Mouse (Mus musculus) heart, embryonic 16.5 days (tissue): Measurements from ENCODE around the gene Yars. TPM values are rescaled to one million over a fixed set of nuclear protein-coding genes. Genes with fewer than 3 reads are reported as not detected.

Experiments
- ATAC-seq: fragments of 200-750 bp; cut with Nextera tagmentation; replicated peaks from 2 replicates; pipeline ENCODE4 v1.8.0; 2017; ENCODE audit warnings: moderate number of reproducible peaks; ENCODE audit not compliant: insufficient read depth, low FRiP score; ENCODE audit errors: extremely low read depth
- H3K27ac ChIP-seq: fragments of 300-500 bp; sonication (generic); 2 replicates; pipeline ENCODE4 v1.5.1; 2014; ENCODE audit warnings: mild to moderate bottlenecking, low read length, control low read depth, moderate library complexity
- H3K27me3 ChIP-seq: fragments of 300-500 bp; sonication (generic); 2 replicates; pipeline ENCODE4 v1.6.1; 2014; ENCODE audit warnings: low read length, mixed read lengths; ENCODE audit not compliant: control insufficient read depth, insufficient read depth
- H3K36me3 ChIP-seq: fragments of 300-500 bp; sonication (generic); 2 replicates; pipeline ENCODE4 v1.6.1; 2014; ENCODE audit not compliant: control insufficient read depth, insufficient read depth
- H3K4me1 ChIP-seq: fragments of 300-500 bp; sonication (generic); 2 replicates; pipeline ENCODE4 v1.6.1; 2014; ENCODE audit warnings: low read length, mixed read lengths; ENCODE audit not compliant: control insufficient read depth, insufficient read depth
- H3K4me2 ChIP-seq: fragments of 300-500 bp; sonication (generic); 2 replicates; pipeline ENCODE4 v1.6.1; 2014; ENCODE audit warnings: low read depth, mild to moderate bottlenecking, control low read depth, low read length
- H3K4me3 ChIP-seq: fragments of 300-500 bp; sonication (generic); 2 replicates; pipeline ENCODE4 v1.5.1; 2014; ENCODE audit warnings: mild to moderate bottlenecking, control low read depth, low read length
- H3K9ac ChIP-seq: fragments of 300-500 bp; sonication (generic); 2 replicates; pipeline ENCODE4 v1.6.1; 2014; ENCODE audit warnings: low read length, control low read depth
- H3K9me3 ChIP-seq: fragments of 300-500 bp; sonication (generic); replicated peaks from 2 replicates; pipeline ENCODE4 v1.6.1; 2016; ENCODE audit warnings: low read length; ENCODE audit not compliant: control insufficient read depth
- WGBS: fragments of 180-500 bp; shearing (Covaris S2); extraction: QIAGEN DNeasy Blood & Tissue Kit; methylation state at CpG from one replicate; pipeline ENCODE4 v1.1.7; 2014; 5-methylcytosine and 5-hydroxymethylcytosine counted together
- polyA plus RNA-seq: library from polyadenylated mRNA; unstranded; fragments of >200 nt; fragmentation: Nextera tagmentation; extraction: Ambion mirVana; gene quantifications from 2 replicates; pipeline ENCODE4 v1.2.1, GENCODE M21; 2015

The Yars gene
- polyA plus RNA-seq, 1 experiment from 2014 or later: 53.3 TPM

DNA sequence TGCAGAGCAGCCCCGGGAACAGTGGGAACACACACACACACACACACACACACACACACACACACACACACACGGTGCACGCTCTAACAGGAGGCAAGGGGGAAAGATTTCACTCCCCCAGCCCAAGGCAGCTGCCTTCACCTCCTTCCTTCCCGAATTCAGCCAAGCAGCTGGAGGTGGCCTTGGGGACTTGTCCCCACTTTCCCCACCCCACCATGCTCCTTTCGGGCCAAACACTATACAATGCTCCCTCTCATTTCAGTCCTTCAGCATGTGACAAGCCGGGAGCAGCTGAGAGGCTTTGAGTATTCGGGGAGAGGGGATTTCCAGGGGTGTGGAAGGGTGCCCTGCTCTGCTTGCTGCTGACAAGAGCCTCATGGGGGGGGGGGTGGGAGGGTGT is 52.3 kb downstream of the Yars start:
- ATAC-seq: no peak
- WGBS: 41% methylated on average over 7 of the region's 7 CpGs
- Histone ChIP-seq H3K9me3 (no peaks in the 10 kb centered on the region), H3K36me3 (no peaks in the 10 kb centered on the region), H3K4me3 (no peak overlapping the region), H3K4me1 (peaks cover 19% of the 10 kb centered on the region), H3K9ac (no peak overlapping the region), H3K4me2 (no peak overlapping the region), H3K27me3 (peaks cover 45% of the 10 kb centered on the region), H3K27ac (no peak overlapping the region)

DNA sequence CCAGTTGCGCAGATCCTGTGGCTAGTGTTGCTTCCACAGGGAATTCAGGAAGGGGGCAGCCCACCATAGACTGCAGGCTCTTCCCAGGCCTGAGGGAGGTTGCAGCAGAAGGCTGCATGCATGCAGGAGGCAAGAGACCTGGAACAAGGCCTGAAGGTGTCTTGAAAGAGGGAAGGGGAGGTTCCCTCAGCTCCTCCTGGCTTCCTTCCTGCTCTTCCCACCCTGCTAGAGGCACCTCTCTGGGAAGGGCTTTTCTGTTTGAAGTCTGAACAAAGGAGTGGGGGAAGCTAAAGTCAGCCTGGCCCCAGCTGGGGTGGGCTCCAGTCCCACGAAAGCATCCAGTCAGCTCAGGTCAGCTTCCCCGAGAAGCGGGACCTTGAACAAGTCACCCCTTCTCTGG is 52.8 kb downstream of the Yars start:
- no peak overlapping the region for H3K9ac ChIP-seq
- no peak overlapping the region for H3K4me3 ChIP-seq
- WGBS: 46% methylated on average over 4 of the region's 4 CpGs
- no peak overlapping the region for H3K4me2 ChIP-seq
- peaks cover 21% of the 10 kb centered on the region for H3K4me1 ChIP-seq
- peaks cover 45% of the 10 kb centered on the region for H3K27me3 ChIP-seq
- no peak overlapping the region for H3K27ac ChIP-seq
- H3K9me3 ChIP-seq: no peaks in the 10 kb centered on the region
- no peaks in the 10 kb centered on the region for H3K36me3 ChIP-seq
- ATAC-seq: 0 out of 2 replicates have a peak, but pooled peaks have one; percentile 16

DNA sequence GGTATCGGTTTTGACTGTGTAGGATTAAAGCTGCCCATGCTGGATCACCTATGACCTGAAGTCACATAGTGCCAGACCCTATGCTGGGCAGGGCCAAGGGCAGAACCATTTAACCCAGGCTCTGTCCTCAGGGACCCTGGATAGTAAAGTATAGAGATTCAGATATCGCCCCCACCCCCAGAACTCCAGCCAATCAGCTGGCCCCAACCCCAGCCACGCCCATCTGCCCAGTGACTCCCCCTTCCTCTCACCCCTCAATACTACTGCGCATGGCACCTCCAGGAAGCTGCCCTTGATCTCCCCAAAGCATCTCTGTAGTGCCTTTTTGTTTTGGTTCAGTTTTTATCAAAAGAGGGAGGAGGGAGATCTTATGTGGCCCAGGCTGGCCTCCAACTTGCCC is 53.2 kb downstream of the Yars start:
- no peak overlapping the region for H3K9ac ChIP-seq
- ATAC-seq: no peak
- H3K4me3 ChIP-seq: no peak overlapping the region
- H3K9me3 ChIP-seq: no peaks in the 10 kb centered on the region
- 46% methylated on average over 4 of the region's 4 CpGs for WGBS
- H3K4me1 ChIP-seq: peaks cover 24% of the 10 kb centered on the region
- H3K27ac ChIP-seq: no peak overlapping the region
- H3K36me3 ChIP-seq: no peaks in the 10 kb centered on the region
- peaks cover 45% of the 10 kb centered on the region for H3K27me3 ChIP-seq
- no peak overlapping the region for H3K4me2 ChIP-seq

DNA sequence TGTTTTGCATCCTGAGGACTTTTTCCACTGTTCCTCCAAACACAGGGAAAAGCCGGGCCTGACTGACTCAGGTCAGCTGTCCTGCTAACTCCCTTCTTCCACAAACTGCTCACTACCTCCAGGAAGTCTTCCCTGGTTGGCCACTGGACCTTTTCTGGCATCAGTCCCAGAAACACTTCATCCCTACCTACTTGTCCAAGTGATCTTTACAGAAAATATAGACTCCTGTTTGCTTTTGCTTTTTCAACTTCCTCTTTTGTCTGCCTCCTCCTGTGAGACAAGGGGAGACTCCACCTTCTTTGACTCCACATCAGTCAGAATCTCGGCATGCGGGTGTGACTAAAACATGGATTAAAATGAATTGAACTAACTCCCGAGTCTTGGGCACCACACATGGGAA is 55.2 kb downstream of the Yars start:
- no peak for ATAC-seq
- H3K36me3 ChIP-seq: no peaks in the 10 kb centered on the region
- WGBS: 37% methylated on average over 4 of the region's 4 CpGs
- peaks cover 56% of the 10 kb centered on the region for H3K27me3 ChIP-seq
- no peak overlapping the region for H3K27ac ChIP-seq
- no peak overlapping the region for H3K4me3 ChIP-seq
- H3K4me1 ChIP-seq: peaks cover 10% of the 10 kb centered on the region; the same call in 1 of the 2 replicates
- H3K4me2 ChIP-seq: no peak overlapping the region
- H3K9me3 ChIP-seq: no peaks in the 10 kb centered on the region
- H3K9ac ChIP-seq: no peak overlapping the region

DNA sequence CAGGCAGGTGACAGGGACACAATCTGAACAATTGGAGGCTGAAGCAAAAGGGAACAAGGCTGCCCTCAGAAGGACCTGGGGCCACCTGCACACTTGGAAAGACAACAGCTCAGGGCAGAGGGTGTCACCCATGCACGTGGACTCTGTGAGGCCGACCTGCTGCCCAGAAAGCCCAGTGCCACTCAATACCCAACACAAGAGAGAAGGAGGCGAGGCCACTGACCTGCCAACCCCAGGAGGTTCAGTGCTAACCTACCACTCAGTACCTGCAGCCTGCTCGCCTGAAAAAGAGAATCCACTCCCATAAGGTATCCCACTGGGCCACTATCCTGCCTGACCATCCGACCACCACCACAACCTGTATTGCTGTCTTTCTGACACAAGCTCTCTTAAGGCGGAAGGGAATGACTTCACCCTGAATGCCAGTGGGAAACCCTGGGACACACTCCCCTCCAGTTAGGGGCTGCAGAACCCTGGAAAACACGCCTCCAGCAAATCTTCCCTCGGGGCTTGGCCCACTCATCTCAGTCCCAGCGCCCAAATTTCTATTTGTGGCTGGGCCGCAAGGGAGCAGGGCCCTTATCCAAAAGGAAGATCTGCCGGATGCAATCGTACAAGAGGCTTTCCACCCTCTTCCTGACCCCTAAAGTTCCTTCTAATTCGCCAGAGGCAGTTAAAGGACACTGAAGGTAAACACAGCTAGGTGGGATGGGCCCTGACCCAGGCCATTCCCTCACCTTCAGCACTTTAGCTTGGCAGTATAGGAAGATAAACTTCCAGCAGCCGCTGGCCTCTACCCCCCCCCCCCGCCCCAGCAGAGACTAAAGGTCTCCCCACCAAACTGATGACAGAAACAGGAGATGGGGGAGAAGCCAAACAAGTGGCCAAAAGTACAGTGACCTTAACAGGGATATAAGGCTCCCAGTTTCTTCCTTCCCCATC is 57.1 kb downstream of the Yars start:
- Histone ChIP-seq H3K9me3 (no peaks in the 10 kb centered on the region), H3K9ac (no peak overlapping the region), H3K27ac (no peak overlapping the region), H3K27me3 (peaks cover 54% of the 10 kb centered on the region), H3K36me3 (no peaks in the 10 kb centered on the region), H3K4me1 (peaks cover 15% of the 10 kb centered on the region; the same call in 1 of the 2 replicates), H3K4me3 (peak overlapping the region; percentile 73; the same call in 1 of the 2 replicates), H3K4me2 (peak overlapping the region; percentile 95)
- 42% methylated on average over 15 of the region's 15 CpGs for WGBS
- no peak for ATAC-seq

DNA sequence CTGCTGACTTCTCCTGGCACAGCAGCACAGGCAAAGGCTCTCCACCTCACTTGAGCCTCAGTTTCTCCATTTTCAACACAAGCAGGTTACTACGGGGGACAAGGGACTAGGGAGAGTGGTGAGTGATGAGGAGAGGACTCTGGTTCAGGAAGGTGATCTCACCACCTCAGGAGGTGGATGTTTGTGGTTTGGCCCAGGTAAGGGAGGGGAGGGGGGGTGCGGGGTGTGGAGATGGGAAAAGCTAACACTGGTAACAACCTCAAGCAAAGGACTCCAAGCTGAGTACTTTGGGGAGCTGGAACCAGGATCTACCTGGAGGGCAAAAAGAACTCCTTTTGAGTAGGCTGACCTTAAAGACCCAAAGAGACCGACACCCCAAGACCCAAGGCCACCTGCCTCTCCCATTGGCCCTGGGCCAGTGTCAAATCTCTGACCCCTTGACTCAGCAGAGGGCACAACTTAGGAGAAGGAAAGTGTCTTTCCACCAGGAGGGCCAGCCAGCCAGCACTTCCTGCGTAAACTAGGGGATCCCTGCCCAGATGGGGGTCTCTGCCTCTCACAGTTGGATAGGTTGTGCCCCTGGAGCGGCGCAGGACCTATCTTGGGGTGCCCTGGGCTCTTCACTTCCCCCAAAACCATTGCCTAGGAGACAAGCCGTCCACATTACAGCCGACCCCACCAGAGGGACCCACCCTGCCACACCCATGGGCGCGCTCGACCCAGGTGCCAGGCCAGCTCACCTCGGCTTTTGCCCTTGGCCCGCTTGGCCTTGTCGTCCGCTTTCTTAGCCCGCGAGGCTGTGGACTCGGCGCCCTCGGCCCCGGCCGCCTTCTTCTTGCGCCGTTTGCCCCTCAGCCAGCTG is 58.1 kb downstream of the Yars start:
- peak overlapping the region; percentile 78 for H3K9ac ChIP-seq
- 0 out of 2 replicates have a peak, but pooled peaks have one; percentile 5 for ATAC-seq
- H3K36me3 ChIP-seq: no peaks in the 10 kb centered on the region
- no peaks in the 10 kb centered on the region for H3K9me3 ChIP-seq
- peak overlapping the region; percentile 73 for H3K4me3 ChIP-seq
- H3K4me2 ChIP-seq: peak overlapping the region; percentile 95
- no peak overlapping the region for H3K27ac ChIP-seq
- peaks cover 60% of the 10 kb centered on the region for H3K27me3 ChIP-seq
- H3K4me1 ChIP-seq: peaks cover 11% of the 10 kb centered on the region; the same call in 1 of the 2 replicates
- 9% methylated on average over 24 of the region's 24 CpGs for WGBS

DNA sequence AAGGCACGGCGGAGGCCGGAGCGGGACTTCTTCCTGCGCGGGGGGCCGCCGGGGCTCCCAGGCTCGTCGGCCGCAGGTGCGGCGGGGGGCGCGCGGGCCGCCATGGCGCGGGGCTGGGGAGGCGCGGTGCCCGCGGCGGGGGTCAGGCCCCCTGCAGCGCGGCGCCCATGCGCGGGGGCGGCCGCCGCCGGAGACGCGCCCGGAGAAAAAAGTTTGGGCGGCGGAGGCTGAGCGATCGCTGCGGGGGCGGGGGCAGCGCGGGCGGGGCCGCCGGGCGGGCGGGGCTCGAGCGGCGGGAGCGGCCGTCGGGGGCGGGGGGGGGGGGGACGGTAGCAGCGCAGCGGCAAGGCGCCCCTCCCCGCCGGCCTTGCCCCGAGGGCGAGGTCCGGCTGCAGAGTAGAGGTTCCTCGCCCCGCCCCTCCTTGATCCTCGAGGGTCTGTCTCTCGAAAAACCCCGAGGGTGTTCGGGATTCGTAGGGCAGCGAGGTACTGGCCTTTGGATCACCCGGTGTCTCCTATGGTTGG is 58.7 kb downstream of the Yars start:
- Histone ChIP-seq H3K9ac (peak overlapping the region; percentile 78), H3K27me3 (peaks cover 60% of the 10 kb centered on the region), H3K4me1 (peaks cover 11% of the 10 kb centered on the region; the same call in 1 of the 2 replicates), H3K4me3 (peak overlapping the region; percentile 73), H3K36me3 (no peaks in the 10 kb centered on the region), H3K9me3 (no peaks in the 10 kb centered on the region), H3K27ac (no peak overlapping the region), H3K4me2 (peak overlapping the region; percentile 95)
- WGBS: under 1% methylated on average over 51 of the region's 74 CpGs
- ATAC-seq: 0 out of 2 replicates have a peak, but pooled peaks have one; percentile 14

DNA sequence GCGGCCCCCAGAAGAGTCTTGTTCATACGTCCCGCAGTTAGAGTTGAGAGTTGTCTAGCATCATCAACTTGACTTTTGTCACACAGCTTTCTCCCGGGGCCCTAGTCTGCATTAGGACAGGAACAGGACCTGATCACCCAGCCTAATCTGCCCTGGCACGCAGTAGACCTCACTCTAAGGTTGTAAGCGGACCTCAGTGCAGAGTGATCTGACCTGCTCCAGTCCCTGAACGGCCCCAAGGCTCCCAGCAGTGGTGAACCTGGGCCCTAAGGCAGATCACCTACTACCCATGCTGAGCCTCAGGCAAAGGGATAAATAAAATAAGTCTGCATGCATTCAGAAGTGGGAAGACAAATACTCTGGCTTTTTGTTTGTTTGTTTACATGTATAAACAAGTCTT is 59.7 kb downstream of the Yars start:
- no peaks in the 10 kb centered on the region for H3K9me3 ChIP-seq
- no peak overlapping the region for H3K4me3 ChIP-seq
- no peaks in the 10 kb centered on the region for H3K36me3 ChIP-seq
- H3K27me3 ChIP-seq: peaks cover 58% of the 10 kb centered on the region
- peaks cover 11% of the 10 kb centered on the region; the same call in 1 of the 2 replicates for H3K4me1 ChIP-seq
- ATAC-seq: no peak
- WGBS: 47% methylated on average over 7 of the region's 7 CpGs
- H3K9ac ChIP-seq: no peak overlapping the region
- H3K27ac ChIP-seq: no peak overlapping the region
- no peak overlapping the region for H3K4me2 ChIP-seq
